Mouse (Mus musculus): ENCODE measurements around the gene Fibcd1. TPM values are rescaled to one million over a fixed set of nuclear protein-coding genes. Genes with fewer than 3 reads are reported as not detected.

Fibcd1 gene
- total and polyA plus RNA-seq, 2 experiments from 2014 or later = not detected

DNA sequence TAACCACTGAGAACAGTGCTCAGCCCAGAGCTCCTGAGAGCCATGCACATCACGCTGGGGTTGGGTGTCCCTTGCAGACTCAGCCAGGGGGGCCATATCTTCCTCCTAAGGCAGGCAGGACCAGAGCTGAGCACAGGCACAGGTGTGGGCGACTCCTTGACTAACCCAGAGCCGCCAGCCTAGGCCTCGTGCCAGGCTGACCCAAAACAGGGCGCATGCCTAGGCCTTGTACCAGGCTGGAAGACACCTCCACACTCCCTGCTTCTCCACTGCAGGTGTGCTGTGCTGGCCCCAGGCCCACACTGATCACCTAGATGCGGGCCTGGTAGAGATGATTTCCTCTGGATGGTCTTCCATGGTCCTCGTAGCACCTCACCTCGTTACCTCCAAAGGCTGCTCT is 43.0 kb downstream of the Fibcd1 start:
- no peak overlapping the region for H3K27ac ChIP-seq (ENCODE audit: low read depth)
- ATAC-seq (ENCODE audit: insufficient read depth, low read depth) (no peak), DNase-seq (ENCODE audit: low spot score) (no peak)
- no peaks in the 10 kb centered on the region for H3K4me1 ChIP-seq (ENCODE audit: control insufficient read depth, insufficient read depth)
- H3K27me3 ChIP-seq (ENCODE audit: control insufficient read depth, insufficient read depth, low read length) = no peaks in the 10 kb centered on the region
- WGBS = 87% methylated on average over 8 of the region's 8 CpGs
- H3K4me2 ChIP-seq (ENCODE audit: low read depth, low read length) = no peak overlapping the region
- H3K9me3 ChIP-seq (replicated peaks; ENCODE audit: control insufficient read depth, low read length) = no peaks in the 10 kb centered on the region
- no peak for TF ChIP-seq CTCF (IDR thresholded peaks at IDR 0.05; ENCODE audit: low read depth)
- TF ChIP-seq EP300 (IDR thresholded peaks at IDR 0.05; ENCODE audit: low read depth) = no peak
- peaks cover 70% of the 10 kb centered on the region for H3K36me3 ChIP-seq (replicated peaks; ENCODE audit: control insufficient read depth, insufficient read depth, low read length)
- no peak overlapping the region for H3K4me3 ChIP-seq (ENCODE audit: low read depth, low read length)
- no peak overlapping the region for H3K9ac ChIP-seq (replicated peaks; ENCODE audit: low read depth, low read length)

DNA sequence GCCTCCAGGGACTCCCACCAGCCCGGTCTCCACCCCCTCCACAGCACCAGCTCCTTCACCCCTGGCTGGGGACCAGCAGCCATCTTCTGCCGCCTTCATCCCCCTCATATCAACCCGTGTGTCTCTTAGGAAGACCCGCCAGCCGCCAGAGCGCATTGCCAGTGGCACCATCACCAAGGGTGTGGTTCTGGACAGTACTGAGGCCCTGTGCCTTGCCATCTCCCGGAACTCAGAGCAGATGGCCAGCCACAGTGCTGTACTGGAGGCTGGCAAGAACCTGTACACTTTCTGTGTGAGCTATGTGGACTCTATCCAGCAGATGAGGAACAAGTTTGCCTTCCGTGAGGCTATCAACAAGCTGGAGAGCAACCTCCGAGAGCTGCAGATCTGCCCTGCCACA is 44.4 kb downstream of the Fibcd1 start:
- H3K27me3 ChIP-seq (ENCODE audit: control insufficient read depth, insufficient read depth, low read length) = no peaks in the 10 kb centered on the region
- H3K4me3 ChIP-seq (ENCODE audit: low read depth, low read length) = no peak overlapping the region
- no peak overlapping the region for H3K4me2 ChIP-seq (ENCODE audit: low read depth, low read length)
- no peak for ATAC-seq (ENCODE audit: insufficient read depth, low read depth)
- H3K9me3 ChIP-seq (replicated peaks; ENCODE audit: control insufficient read depth, low read length) = no peaks in the 10 kb centered on the region
- TF ChIP-seq CTCF (IDR thresholded peaks at IDR 0.05; ENCODE audit: low read depth) = no peak
- no peak for TF ChIP-seq EP300 (IDR thresholded peaks at IDR 0.05; ENCODE audit: low read depth)
- DNase-seq (ENCODE audit: low spot score) = no peak
- no peak overlapping the region for H3K27ac ChIP-seq (ENCODE audit: low read depth)
- H3K36me3 ChIP-seq (replicated peaks; ENCODE audit: control insufficient read depth, insufficient read depth, low read length) = peaks cover 84% of the 10 kb centered on the region
- whole genome bisulfite sequencing = 79% methylated on average over 9 of the region's 9 CpGs
- H3K4me1 ChIP-seq (ENCODE audit: control insufficient read depth, insufficient read depth) = no peaks in the 10 kb centered on the region
- no peak overlapping the region for H3K9ac ChIP-seq (replicated peaks; ENCODE audit: low read depth, low read length)

DNA sequence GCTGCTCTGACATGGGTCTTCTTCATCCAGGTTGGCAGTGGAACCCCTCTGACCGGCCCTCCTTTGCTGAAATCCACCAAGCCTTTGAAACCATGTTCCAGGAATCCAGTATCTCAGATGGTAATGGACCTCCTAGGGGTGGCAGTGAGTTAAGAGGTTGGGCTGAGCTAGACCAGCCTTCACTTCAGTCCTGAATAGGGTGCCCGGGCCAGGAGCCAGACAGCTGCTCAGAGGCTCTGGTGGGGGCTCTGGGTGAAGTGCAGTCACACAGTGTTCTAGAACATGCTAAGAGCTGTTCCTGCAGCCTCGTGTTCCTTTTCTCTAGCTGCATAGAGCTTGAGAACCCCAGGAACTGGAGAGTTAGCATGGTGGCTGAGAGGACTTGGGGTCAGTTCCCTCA is 48.9 kb downstream of the Fibcd1 start:
- DNase-seq (ENCODE audit: low spot score) (no peak), ATAC-seq (ENCODE audit: insufficient read depth, low read depth) (0 out of 2 replicates have a peak, but pooled peaks have one; percentile 36)
- Histone ChIP-seq H3K4me3 (ENCODE audit: low read depth, low read length) (no peak overlapping the region), H3K9me3 (replicated peaks; ENCODE audit: control insufficient read depth, low read length) (no peaks in the 10 kb centered on the region), H3K9ac (replicated peaks; ENCODE audit: low read depth, low read length) (no peak overlapping the region), H3K27me3 (ENCODE audit: control insufficient read depth, insufficient read depth, low read length) (no peaks in the 10 kb centered on the region), H3K4me2 (ENCODE audit: low read depth, low read length) (no peak overlapping the region), H3K4me1 (ENCODE audit: control insufficient read depth, insufficient read depth) (no peaks in the 10 kb centered on the region), H3K36me3 (replicated peaks; ENCODE audit: control insufficient read depth, insufficient read depth, low read length) (peaks cover 98% of the 10 kb centered on the region), H3K27ac (ENCODE audit: low read depth) (no peak overlapping the region)
- WGBS = 69% methylated on average over 3 of the region's 3 CpGs
- TF ChIP-seq EP300 (IDR thresholded peaks at IDR 0.05; ENCODE audit: low read depth) (no peak), CTCF (IDR thresholded peaks at IDR 0.05; ENCODE audit: low read depth) (no peak)

- Histone ChIP-seq H3K4me3 (ENCODE audit: low read depth, low read length) (no peak overlapping the region), H3K4me1 (ENCODE audit: control insufficient read depth, insufficient read depth) (no peaks in the 10 kb centered on the region), H3K27ac (ENCODE audit: low read depth) (no peak overlapping the region), H3K9me3 (replicated peaks; ENCODE audit: control insufficient read depth, low read length) (no peaks in the 10 kb centered on the region), H3K27me3 (ENCODE audit: control insufficient read depth, insufficient read depth, low read length) (no peaks in the 10 kb centered on the region), H3K9ac (replicated peaks; ENCODE audit: low read depth, low read length) (no peak overlapping the region), H3K4me2 (ENCODE audit: low read depth, low read length) (no peak overlapping the region), H3K36me3 (replicated peaks; ENCODE audit: control insufficient read depth, insufficient read depth, low read length) (peaks cover 91% of the 10 kb centered on the region)
- 79% methylated on average over 6 of the region's 6 CpGs for WGBS
- DNase-seq (ENCODE audit: low spot score) (no peak), ATAC-seq (ENCODE audit: insufficient read depth, low read depth) (no peak)
- TF ChIP-seq EP300 (IDR thresholded peaks at IDR 0.05; ENCODE audit: low read depth) (no peak), CTCF (IDR thresholded peaks at IDR 0.05; ENCODE audit: low read depth) (no peak)
Measured at GRCm38 (mm10) chr2:31792611-31793010, 53.2 kb downstream of the Fibcd1 start.

- WGBS = 86% methylated on average over 8 of the region's 8 CpGs
- Histone ChIP-seq H3K27me3 (ENCODE audit: control insufficient read depth, insufficient read depth, low read length) (no peaks in the 10 kb centered on the region), H3K9me3 (replicated peaks; ENCODE audit: control insufficient read depth, low read length) (no peaks in the 10 kb centered on the region), H3K36me3 (replicated peaks; ENCODE audit: control insufficient read depth, insufficient read depth, low read length) (peaks cover 90% of the 10 kb centered on the region), H3K4me1 (ENCODE audit: control insufficient read depth, insufficient read depth) (no peaks in the 10 kb centered on the region), H3K9ac (replicated peaks; ENCODE audit: low read depth, low read length) (no peak overlapping the region), H3K4me2 (ENCODE audit: low read depth, low read length) (no peak overlapping the region), H3K4me3 (ENCODE audit: low read depth, low read length) (no peak overlapping the region), H3K27ac (ENCODE audit: low read depth) (no peak overlapping the region)
- no peak for ATAC-seq (ENCODE audit: insufficient read depth, low read depth)
- TF ChIP-seq EP300 (IDR thresholded peaks at IDR 0.05; ENCODE audit: low read depth) (no peak), CTCF (IDR thresholded peaks at IDR 0.05; ENCODE audit: low read depth) (no peak)
- no peak for DNase-seq (ENCODE audit: low spot score)
Measured at GRCm38 (mm10) chr2:31791260-31791659, 54.5 kb downstream of the Fibcd1 start.

DNA sequence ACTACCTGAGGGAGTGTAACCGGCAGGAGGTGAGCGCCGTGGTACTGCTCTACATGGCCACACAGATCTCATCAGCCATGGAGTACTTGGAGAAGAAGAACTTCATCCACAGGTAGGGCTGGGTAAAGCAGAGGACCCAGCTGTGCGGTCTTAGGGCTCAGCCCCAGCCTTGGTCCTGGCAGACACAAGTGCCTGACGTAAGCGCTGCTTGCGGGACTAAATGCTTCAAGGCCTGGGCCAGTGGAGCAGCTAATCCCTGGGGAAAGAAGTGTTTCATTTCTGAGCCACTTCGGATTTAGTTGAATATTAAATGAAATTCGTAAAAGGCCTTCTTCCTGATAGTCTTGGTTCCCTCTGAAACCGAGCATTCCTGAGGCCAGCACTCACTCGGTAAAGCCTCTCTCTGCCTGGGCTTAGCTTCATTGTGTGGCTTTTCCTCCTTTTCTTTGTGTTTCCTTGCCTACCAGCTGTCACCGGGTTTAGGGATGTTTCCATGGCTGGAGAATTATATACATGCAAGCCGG is 55.0 kb downstream of the Fibcd1 start:
- 79% methylated on average over 13 of the region's 13 CpGs for WGBS
- Histone ChIP-seq H3K36me3 (replicated peaks; ENCODE audit: control insufficient read depth, insufficient read depth, low read length) (peaks cover 90% of the 10 kb centered on the region), H3K9me3 (replicated peaks; ENCODE audit: control insufficient read depth, low read length) (no peaks in the 10 kb centered on the region), H3K4me2 (ENCODE audit: low read depth, low read length) (no peak overlapping the region), H3K9ac (replicated peaks; ENCODE audit: low read depth, low read length) (no peak overlapping the region), H3K4me1 (ENCODE audit: control insufficient read depth, insufficient read depth) (no peaks in the 10 kb centered on the region), H3K27me3 (ENCODE audit: control insufficient read depth, insufficient read depth, low read length) (no peaks in the 10 kb centered on the region), H3K27ac (ENCODE audit: low read depth) (no peak overlapping the region), H3K4me3 (ENCODE audit: low read depth, low read length) (no peak overlapping the region)
- DNase-seq (ENCODE audit: low spot score) (no peak), ATAC-seq (ENCODE audit: insufficient read depth, low read depth) (no peak)
- TF ChIP-seq CTCF (IDR thresholded peaks at IDR 0.05; ENCODE audit: low read depth) = no peak
